Mouse (Mus musculus) embryonic facial prominence, embryonic 12.5 days (tissue): ENCODE results near the gene Rab3gap2. TPM values are rescaled to one million over a fixed set of nuclear protein-coding genes. Genes with fewer than 3 reads are reported as not detected.

ENCODE experiments used
- microRNA counts: library from miRNA; unstranded; fragments of <30 nt; microRNA quantifications from one replicate; lab custom pipeline; 2017
- microRNA-seq: library from miRNA; unstranded; fragments of <30 nt; microRNA quantifications from one replicate; pipeline ENCODE4, GENCODE M21; 2017
- polyA plus RNA-seq: library from polyadenylated mRNA; unstranded; fragments of >200 nt; fragmentation: Nextera tagmentation; extraction: Ambion mirVana; gene quantifications from 2 replicates; pipeline ENCODE4 v1.2.1, GENCODE M21; 2016

The Rab3gap2 gene
- polyA plus RNA-seq, 1 experiment from 2014 or later, result 22.7 TPM

MicroRNAs within 50 kb of the gene (microRNA counts, 519-probe panel; counts per million panel counts)
- microRNA mmu-miR-194 (lab: Ali Mortazavi, UCI), result 460 counts per million, percentile 65 among the panel's probes with 10 or more counts
- 460 counts per million, percentile 65 among the panel's probes with 10 or more counts for microRNA mmu-miR-664 (lab: Ali Mortazavi, UCI)

Small RNA genes lying within 50 kb of the gene (microRNA-seq; reads per million reads assigned to microRNA genes)
- 1.5 reads per million for gene Mir194-1
- gene Mir215, result 0.91 reads per million
- gene Mir664, result 6.0 reads per million, percentile 21 among the genes with 10 or more reads in this experiment

Other genes with a start within 250 kb of the Rab3gap2 start
- gene Mark1, start 204.5 kb upstream of the Rab3gap2 start, polyA plus RNA-seq, result 4.6 and 5.2 TPM in 2 replicates
- 29.1 and 29.8 TPM in 2 replicates for gene Iars2, start 125.3 kb downstream of the Rab3gap2 start, polyA plus RNA-seq
- gene Bpnt1, start 128.0 kb downstream of the Rab3gap2 start, polyA plus RNA-seq, result 25.7 and 26.5 TPM in 2 replicates
- 141 and 163 TPM in 2 replicates for gene Eprs, start 158.9 kb downstream of the Rab3gap2 start, polyA plus RNA-seq